Mouse (Mus musculus) G1E (cell line): ENCODE measurements at regions not wholly inside any gene's neighbourhood (a gene's known extent, or its start where the extent isn't known, plus 50 kb on each side); places are given as distances from the start of the nearest gene placed in this dataset.

Experiments used
- ATAC-seq: 2 replicates; pipeline ENCODE4 v1.8.0; 2016; ENCODE audit warnings: mild to moderate bottlenecking; ENCODE audit not compliant: insufficient number of reproducible peaks, poor library complexity, low FRiP score, severe bottlenecking; ENCODE audit errors: extremely low read depth
- DNase-seq: peaks from one replicate; pipeline ENCODE4 v3.0.0; 2012; ENCODE audit warnings: low spot score
- H3K27me3 ChIP-seq: 2 replicates; pipeline ENCODE4 v1.6.1; 2012; ENCODE audit warnings: mild to moderate bottlenecking, low read length, inconsistent platforms; ENCODE audit not compliant: insufficient read depth
- H3K36me3 ChIP-seq: replicated peaks from 2 replicates; pipeline ENCODE3; 2012; ENCODE audit warnings: mild to moderate bottlenecking, inconsistent platforms
- H3K4me1 ChIP-seq: 2 replicates; pipeline ENCODE4 v1.6.1; 2012; ENCODE audit warnings: low read depth, low read length, inconsistent platforms, mixed read lengths; ENCODE audit not compliant: insufficient read depth
- H3K4me3 ChIP-seq: 2 replicates; pipeline ENCODE4 v1.5.1; 2012; ENCODE audit warnings: low read depth, mild to moderate bottlenecking, inconsistent platforms, low read length, moderate library complexity, mixed read lengths
- H3K9me3 ChIP-seq: replicated peaks from 2 replicates; pipeline ENCODE4 v1.6.1; 2012; ENCODE audit warnings: inconsistent platforms
- CTCF ChIP-seq: IDR thresholded peaks from 2 replicates; pipeline ENCODE4 v1.5.1; 2012; ENCODE audit warnings: low read depth, low read length, inconsistent platforms, mixed read lengths
- GATA1 ChIP-seq: IDR thresholded peaks from 2 replicates; pipeline ENCODE4 v1.6.1; 2012; ENCODE audit warnings: borderline replicate concordance, low read length, inconsistent platforms, mixed read lengths
- GATA2 ChIP-seq: IDR thresholded peaks from 2 replicates; pipeline ENCODE4 v1.6.1; 2012; ENCODE audit warnings: low read depth, low read length, inconsistent platforms, borderline replicate concordance
- POLR2AphosphoS5 ChIP-seq: IDR thresholded peaks from 2 replicates; pipeline ENCODE4 v1.6.1; 2012; ENCODE audit warnings: low read depth, low read length, inconsistent platforms; ENCODE audit not compliant: insufficient replicate concordance
- TAL1 ChIP-seq: conservative IDR thresholded peaks from 2 replicates; pipeline ENCODE4 v1.6.1; 2012; ENCODE audit warnings: low read depth, low read length, inconsistent platforms, mixed read lengths

DNA sequence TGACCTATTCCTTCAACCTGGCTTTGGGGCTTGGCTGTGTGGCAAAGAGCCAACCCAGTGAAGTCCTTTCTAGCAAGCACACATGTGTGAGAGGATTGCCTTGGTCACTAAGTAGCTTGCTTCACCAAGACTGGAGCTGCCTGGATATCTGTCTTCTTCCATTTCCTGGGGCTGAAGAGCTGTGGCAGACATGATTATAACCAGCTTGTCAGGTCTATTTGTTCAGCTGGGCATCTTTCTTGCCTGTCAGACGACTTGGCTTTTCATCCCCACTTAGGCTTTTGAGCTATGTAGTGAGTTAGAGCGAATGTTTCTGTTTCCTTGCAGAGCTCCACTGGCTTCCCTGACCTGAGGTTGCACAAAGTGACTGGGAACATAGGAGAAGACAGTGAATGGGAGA lies 1951.3 kb upstream of the Lrrc6 start:
- H3K27me3 ChIP-seq: no peaks in the 10 kb centered on the region
- DNase-seq (no peak), ATAC-seq (no peak)
- H3K4me1 ChIP-seq: no peaks in the 10 kb centered on the region
- H3K9me3 ChIP-seq: no peaks in the 10 kb centered on the region
- no peaks in the 10 kb centered on the region for H3K36me3 ChIP-seq
- H3K4me3 ChIP-seq: no peak overlapping the region
- no peak for TF ChIP-seq GATA1
- no peak for TF ChIP-seq CTCF
- no peak for TF ChIP-seq TAL1
- TF ChIP-seq GATA2: no peak
- no peak for TF ChIP-seq POLR2AphosphoS5

- no peaks in the 10 kb centered on the region for H3K4me1 ChIP-seq
- ATAC-seq (no peak), DNase-seq (no peak)
- H3K4me3 ChIP-seq: no peak overlapping the region
- H3K9me3 ChIP-seq: no peaks in the 10 kb centered on the region
- H3K36me3 ChIP-seq: no peaks in the 10 kb centered on the region
- TF ChIP-seq TAL1: no peak
- TF ChIP-seq POLR2AphosphoS5: no peak
- TF ChIP-seq GATA2: no peak
- no peak for TF ChIP-seq CTCF
- no peak for TF ChIP-seq GATA1
- no peaks in the 10 kb centered on the region for H3K27me3 ChIP-seq
Observed at GRCm38 (mm10) chr15:68445341-68445740, 1944.6 kb upstream of the Lrrc6 start.

DNA sequence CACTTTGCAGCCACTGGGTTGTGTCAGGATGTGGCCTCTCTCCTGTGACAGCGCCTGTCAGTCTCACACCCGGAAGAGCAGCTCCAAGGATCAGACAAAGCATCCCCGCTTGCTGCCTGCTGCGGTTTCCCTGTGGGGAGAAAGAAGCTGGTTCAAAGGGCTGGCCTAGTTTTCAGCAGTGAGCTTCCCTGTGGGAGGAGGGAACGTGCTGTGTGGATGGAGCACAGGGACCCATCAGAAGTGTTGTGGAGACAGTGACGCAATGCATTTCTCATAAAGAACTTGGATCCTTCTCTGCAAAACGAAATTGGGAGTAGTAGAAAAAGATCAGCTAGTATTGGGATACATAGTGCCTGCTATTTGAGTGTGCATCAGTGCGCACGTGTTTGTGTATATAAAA lies 1939.9 kb upstream of the Lrrc6 start:
- H3K36me3 ChIP-seq: no peaks in the 10 kb centered on the region
- no peak for DNase-seq
- H3K9me3 ChIP-seq: no peaks in the 10 kb centered on the region
- no peaks in the 10 kb centered on the region for H3K27me3 ChIP-seq
- no peak overlapping the region for H3K4me3 ChIP-seq
- no peaks in the 10 kb centered on the region for H3K4me1 ChIP-seq
- TF ChIP-seq GATA2: no peak
- no peak for TF ChIP-seq CTCF
- no peak for TF ChIP-seq POLR2AphosphoS5
- no peak for TF ChIP-seq TAL1
- TF ChIP-seq GATA1: no peak
- ATAC-seq: no peak

DNA sequence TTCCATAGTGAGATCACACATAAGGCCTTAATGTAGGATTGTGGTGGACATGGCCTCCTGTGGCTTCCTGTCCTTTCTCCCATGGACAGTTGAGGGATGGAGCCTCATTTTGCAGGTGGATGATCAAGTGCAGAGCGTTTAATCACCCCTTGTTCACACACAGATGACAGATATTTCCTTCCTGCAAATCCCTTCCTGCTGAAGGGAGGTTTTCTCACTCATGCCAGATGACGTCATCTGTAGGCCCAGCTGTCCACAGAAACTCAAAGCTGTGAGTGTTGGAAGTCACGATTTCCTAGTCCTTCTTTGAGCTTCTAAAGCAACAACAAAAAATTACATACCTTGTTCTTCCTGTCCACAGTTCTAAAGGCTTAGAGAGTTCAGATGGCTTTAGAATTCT lies 1935.3 kb upstream of the Lrrc6 start:
- no peaks in the 10 kb centered on the region for H3K9me3 ChIP-seq
- no peaks in the 10 kb centered on the region for H3K27me3 ChIP-seq
- DNase-seq: no peak
- no peak for ATAC-seq
- H3K4me1 ChIP-seq: no peaks in the 10 kb centered on the region
- no peak for TF ChIP-seq POLR2AphosphoS5
- TF ChIP-seq CTCF: no peak
- no peak for TF ChIP-seq GATA1
- TF ChIP-seq TAL1: no peak
- no peak for TF ChIP-seq GATA2
- no peak overlapping the region for H3K4me3 ChIP-seq
- H3K36me3 ChIP-seq: no peaks in the 10 kb centered on the region

DNA sequence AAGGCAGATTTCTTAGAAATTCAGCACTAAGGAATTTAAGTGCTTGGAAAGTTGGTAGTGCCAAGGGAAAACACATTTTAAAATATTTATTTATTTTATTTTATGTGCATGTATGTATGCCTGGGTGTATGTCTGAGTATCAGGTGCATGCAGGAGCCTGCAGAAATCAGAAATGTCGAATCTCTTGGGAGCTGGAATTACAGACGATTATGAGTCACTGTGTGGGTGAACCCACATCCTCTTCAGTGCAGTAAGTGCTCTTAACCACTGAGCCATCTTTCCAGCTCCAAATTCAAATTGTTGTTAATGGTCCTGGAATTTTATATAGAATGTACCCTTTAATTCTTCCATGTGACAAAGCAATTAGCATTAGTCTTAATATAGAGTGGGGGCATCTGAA lies 1930.5 kb upstream of the Lrrc6 start:
- Histone ChIP-seq H3K9me3 (no peaks in the 10 kb centered on the region), H3K4me3 (no peak overlapping the region), H3K4me1 (no peaks in the 10 kb centered on the region), H3K27me3 (no peaks in the 10 kb centered on the region), H3K36me3 (no peaks in the 10 kb centered on the region)
- no peak for TF ChIP-seq TAL1
- no peak for TF ChIP-seq GATA2
- no peak for TF ChIP-seq CTCF
- TF ChIP-seq POLR2AphosphoS5: no peak
- TF ChIP-seq GATA1: no peak
- DNase-seq: no peak
- no peak for ATAC-seq

DNA sequence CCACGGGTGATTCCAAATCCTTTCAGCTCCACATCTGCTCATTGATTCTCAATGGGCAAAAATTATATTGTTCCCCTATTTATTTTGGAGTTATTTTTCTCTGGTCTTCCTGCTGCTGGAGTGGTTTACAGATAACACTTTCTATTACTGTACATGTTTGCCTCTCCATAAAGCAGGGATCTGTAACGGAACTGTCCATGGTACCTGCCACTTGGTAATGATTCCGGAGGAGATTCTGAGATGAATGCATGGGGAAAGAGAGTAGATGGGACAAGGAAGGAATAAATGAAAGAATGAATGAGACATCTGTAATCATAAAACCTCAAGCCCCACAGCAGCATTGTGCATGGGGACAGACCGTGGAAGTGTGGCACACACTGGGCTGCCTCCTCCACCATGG lies 1929.8 kb upstream of the Lrrc6 start:
- no peaks in the 10 kb centered on the region for H3K27me3 ChIP-seq
- no peaks in the 10 kb centered on the region for H3K4me1 ChIP-seq
- no peaks in the 10 kb centered on the region for H3K9me3 ChIP-seq
- H3K4me3 ChIP-seq: no peak overlapping the region
- no peak for DNase-seq
- TF ChIP-seq TAL1 (no peak), GATA1 (no peak), CTCF (no peak), POLR2AphosphoS5 (no peak), GATA2 (no peak)
- H3K36me3 ChIP-seq: no peaks in the 10 kb centered on the region
- no peak for ATAC-seq
